Mouse (Mus musculus): ENCODE results near the gene Dnah6.

DNA sequence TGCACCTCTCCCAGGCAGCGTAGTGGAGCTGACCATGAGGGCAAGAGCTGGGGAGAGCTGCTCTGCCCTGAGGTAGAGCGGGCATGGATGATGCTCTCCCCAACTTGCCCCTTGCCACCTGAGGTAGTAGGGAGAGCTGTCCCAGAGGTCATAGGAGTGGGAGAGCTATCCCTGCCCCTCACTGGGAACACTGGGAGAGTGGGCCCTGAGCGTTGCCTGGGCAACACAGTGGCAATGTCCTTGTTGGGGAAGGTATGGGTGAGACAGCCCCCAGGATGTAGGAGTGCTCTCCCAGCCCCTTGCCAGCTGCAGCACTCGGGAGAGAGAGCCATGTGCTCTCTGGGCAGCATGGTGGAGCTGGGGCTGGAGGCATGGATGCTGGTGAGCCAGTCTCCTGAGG is 60.1 kb downstream of the Dnah6 start:
- TF ChIP-seq CTCF (IDR thresholded peaks at IDR 0.05): no peak
- TF ChIP-seq EP300 (IDR thresholded peaks at IDR 0.05; ENCODE audit: insufficient read depth, low read depth, low read length): no peak

Measured in heart, adult 2 months (tissue).